Mouse (Mus musculus): ENCODE measurements around the gene Dhx37.

Dhx37 gene

GRCm38 (mm10) chr5:125407020-125407830 is 26.7 kb downstream of the Dhx37 start:
- no peak for DNase-seq

- DNase-seq, result peak; percentile 65 to 76
Observed at GRCm38 (mm10) chr5:125406322-125407016, 27.5 kb downstream of the Dhx37 start.

GRCm38 (mm10) chr5:125405546-125406248 is 28.2 kb downstream of the Dhx37 start:
- peak; percentile 90 to 91 for DNase-seq

GRCm38 (mm10) chr5:125404903-125405545 is 28.9 kb downstream of the Dhx37 start:
- DNase-seq, result peak; percentile 56 to 60

- peak in 1 of 2 experiments; percentile 31 for DNase-seq
Observed at GRCm38 (mm10) chr5:125404536-125404902, 29.4 kb downstream of the Dhx37 start.

GRCm38 (mm10) chr5:125403481-125404465 is 30.1 kb downstream of the Dhx37 start:
- peak; percentile 78 to 79 for DNase-seq

- no peak for DNase-seq
Observed at GRCm38 (mm10) chr5:125402991-125403390, 30.9 kb downstream of the Dhx37 start.

GRCm38 (mm10) chr5:125402476-125402875 is 31.4 kb downstream of the Dhx37 start:
- DNase-seq, result no peak

- DNase-seq, result no peak
Observed at GRCm38 (mm10) chr5:125400903-125401302, 33.0 kb downstream of the Dhx37 start.

GRCm38 (mm10) chr5:125395008-125395407 is 38.9 kb downstream of the Dhx37 start:
- no peak for DNase-seq

- peak; percentile 91 to 93 for DNase-seq
Observed at GRCm38 (mm10) chr5:125393622-125394603, 40.0 kb downstream of the Dhx37 start.

- peak; percentile 99 for DNase-seq
Observed at GRCm38 (mm10) chr5:125392977-125393621, 40.8 kb downstream of the Dhx37 start.

- no peak for DNase-seq
Observed at GRCm38 (mm10) chr5:125392618-125392976, 41.3 kb downstream of the Dhx37 start.

GRCm38 (mm10) chr5:125392176-125392575 is 41.7 kb downstream of the Dhx37 start:
- DNase-seq, result peak in 1 of 2 experiments; percentile 22

GRCm38 (mm10) chr5:125391609-125392008 is 42.3 kb downstream of the Dhx37 start:
- peak; percentile 86 to 91 for DNase-seq

- DNase-seq, result peak in 1 of 2 experiments; percentile 23
Observed at GRCm38 (mm10) chr5:125390906-125391477, 42.9 kb downstream of the Dhx37 start.

- peak; percentile 95 for DNase-seq
Observed at GRCm38 (mm10) chr5:125389579-125390441, 44.1 kb downstream of the Dhx37 start, which contains the start of gene Ubc. TSS of gene Ubc (minus strand) at chr5:125390202.

- peak; percentile 91 to 94 for DNase-seq
Observed at GRCm38 (mm10) chr5:125389131-125389578, 44.8 kb downstream of the Dhx37 start, which contains the start of gene Gm10382. TSS of gene Gm10382 (plus strand) at chr5:125389322.

Measured in kidney, postnatal 36 days (tissue).